Mouse (Mus musculus) MEL (cell line): ENCODE data around the gene Shroom1. TPM values are rescaled to one million over a fixed set of nuclear protein-coding genes. Genes with fewer than 3 reads are reported as not detected.

Experiments used
- DNase-seq: peaks from one replicate; pipeline ENCODE4 v3.0.0; 2011; ENCODE audit warnings: low read depth, low spot score
- H3K27ac ChIP-seq: 2 replicates; pipeline ENCODE4 v1.5.1; 2012; ENCODE audit warnings: low read depth, mild to moderate bottlenecking, control low read depth, low read length, moderate library complexity; ENCODE audit not compliant: control insufficient read depth
- H3K27me3 ChIP-seq, 2 experiments: fragments of 150-350 bp in 1 of 2; sonication (generic) in 1 of 2; 2 replicates each; pipeline ENCODE4 v1.6.1; 2012; ENCODE audit warnings: low read length in 2 of 2, mild to moderate bottlenecking in 2 of 2, improper control_type of control experiment in 1 of 2, moderate library complexity in 1 of 2; ENCODE audit not compliant: insufficient read depth in 2 of 2, control insufficient read depth in 1 of 2
- H3K36me3 ChIP-seq, 2 experiments: 2 replicates each; pipeline ENCODE4 v1.6.1; 2012 to 2014; ENCODE audit warnings: low read length in 2 of 2, improper control_type of control experiment in 1 of 2, inconsistent platforms in 1 of 2, mild to moderate bottlenecking in 1 of 2; ENCODE audit not compliant: insufficient read depth in 2 of 2, control insufficient read depth in 1 of 2
- H3K4me1 ChIP-seq, 2 experiments: fragments of 150-350 bp in 1 of 2; sonication (generic) in 1 of 2; 2 replicates each; pipeline ENCODE4 v1.6.1; 2012; ENCODE audit warnings: low read length in 2 of 2, improper control_type of control experiment in 1 of 2, mild to moderate bottlenecking in 1 of 2; ENCODE audit not compliant: insufficient read depth in 2 of 2, control insufficient read depth in 1 of 2
- H3K4me3 ChIP-seq, 2 experiments: fragments of 150-350 bp in 1 of 2; sonication (generic) in 1 of 2; 2 replicates each; pipeline ENCODE4 v1.5.1; 2012; ENCODE audit warnings: low read depth in 2 of 2, low read length in 2 of 2, mild to moderate bottlenecking in 2 of 2, moderate library complexity in 2 of 2, control low read depth in 1 of 2, improper control_type of control experiment in 1 of 2; ENCODE audit not compliant: control insufficient read depth in 1 of 2, insufficient read depth in 1 of 2
- H3K79me2 ChIP-seq: 2 replicates; pipeline ENCODE4 v1.6.1; 2012; ENCODE audit warnings: mild to moderate bottlenecking, low read length, moderate library complexity; ENCODE audit not compliant: control insufficient read depth, poor library complexity, insufficient read depth
- H3K9ac ChIP-seq: 2 replicates; pipeline ENCODE4 v1.6.1; 2012; ENCODE audit warnings: low read depth, mild to moderate bottlenecking, control low read depth, low read length, moderate library complexity; ENCODE audit not compliant: control insufficient read depth, poor library complexity, severe bottlenecking
- H3K9me3 ChIP-seq: fragments of 150-350 bp; sonication (generic); replicated peaks from 2 replicates; pipeline ENCODE4 v1.6.1; 2012; ENCODE audit warnings: mild to moderate bottlenecking, low read length, improper control_type of control experiment, moderate library complexity; ENCODE audit not compliant: insufficient read depth
- BHLHE40 ChIP-seq: IDR thresholded peaks from 2 replicates; pipeline ENCODE4 v1.6.1; 2012; ENCODE audit warnings: low read depth, mild to moderate bottlenecking, inconsistent platforms, low read length, improper control_type of control experiment, borderline replicate concordance
- CTCF ChIP-seq, 3 experiments: IDR thresholded peaks in 2 of 3; conservative IDR thresholded peaks in 1 of 3; 2 replicates each; pipeline ENCODE4 v1.5.1; 2011 to 2012; ENCODE audit warnings: low read length in 3 of 3, low read depth in 2 of 3, mild to moderate bottlenecking in 2 of 3, improper control_type of control experiment in 1 of 3, inconsistent platforms in 1 of 3, mixed read lengths in 1 of 3, moderate library complexity in 1 of 3; ENCODE audit not compliant: control insufficient read depth in 1 of 3, insufficient read depth in 1 of 3, poor library complexity in 1 of 3, severe bottlenecking in 1 of 3
- E2F4 ChIP-seq: IDR thresholded peaks from 2 replicates; pipeline ENCODE4 v1.6.1; 2011; ENCODE audit warnings: low read depth, low read length, improper control_type of control experiment, borderline replicate concordance
- ELF1 ChIP-seq: IDR thresholded peaks from 2 replicates; pipeline ENCODE4 v1.6.1; 2014; ENCODE audit warnings: low read depth, mild to moderate bottlenecking, inconsistent platforms, low read length, improper control_type of control experiment, moderate library complexity
- EP300 ChIP-seq, 2 experiments: IDR thresholded peaks; 2 replicates each; pipeline ENCODE4 v1.6.1; 2011; ENCODE audit warnings: improper control_type of control experiment in 2 of 2, low read length in 2 of 2, low read depth in 1 of 2, mild to moderate bottlenecking in 1 of 2
- ETS1 ChIP-seq: IDR thresholded peaks from 2 replicates; pipeline ENCODE4 v1.6.1; 2012; ENCODE audit warnings: low read depth, mild to moderate bottlenecking, inconsistent platforms, low read length, improper control_type of control experiment, moderate library complexity
- GABPA ChIP-seq: IDR thresholded peaks from 2 replicates; pipeline ENCODE4 v1.6.1; 2012; ENCODE audit warnings: low read depth, mild to moderate bottlenecking, inconsistent platforms, low read length, improper control_type of control experiment, moderate library complexity
- GATA1 ChIP-seq: IDR thresholded peaks from 2 replicates; pipeline ENCODE4 v1.6.1; 2011; ENCODE audit warnings: low read depth, low read length, improper control_type of control experiment
- HCFC1 ChIP-seq: IDR thresholded peaks from 2 replicates; pipeline ENCODE4 v1.6.1; 2012; ENCODE audit warnings: low read depth, mild to moderate bottlenecking, inconsistent platforms, low read length, improper control_type of control experiment, moderate library complexity
- KAT2A ChIP-seq: conservative IDR thresholded peaks from 2 replicates; pipeline ENCODE4 v1.6.1; 2012; ENCODE audit warnings: low read depth, low read length, improper control_type of control experiment, inconsistent platforms
- MAFK ChIP-seq: IDR thresholded peaks from 2 replicates; pipeline ENCODE4 v1.6.1; 2011; ENCODE audit warnings: low read depth, mild to moderate bottlenecking, low read length, improper control_type of control experiment, borderline replicate concordance
- MAZ ChIP-seq: IDR thresholded peaks from 2 replicates; pipeline ENCODE4 v1.6.1; 2012; ENCODE audit warnings: low read depth, mild to moderate bottlenecking, inconsistent platforms, low read length, improper control_type of control experiment
- MEF2A ChIP-seq: IDR thresholded peaks from 2 replicates; pipeline ENCODE4 v1.6.1; 2014; ENCODE audit warnings: low read depth, mild to moderate bottlenecking, inconsistent platforms, low read length, improper control_type of control experiment; ENCODE audit not compliant: poor library complexity, insufficient replicate concordance, severe bottlenecking; ENCODE audit errors: extremely low read depth
- MXI1 ChIP-seq: IDR thresholded peaks from 2 replicates; pipeline ENCODE4 v1.6.1; 2011; ENCODE audit warnings: mild to moderate bottlenecking, low read depth, low read length, improper control_type of control experiment
- MYC ChIP-seq: IDR thresholded peaks from 2 replicates; pipeline ENCODE4 v1.6.1; 2011; ENCODE audit warnings: low read depth, mild to moderate bottlenecking, low read length, improper control_type of control experiment, moderate library complexity
- NELFE ChIP-seq: IDR thresholded peaks from 2 replicates; pipeline ENCODE4 v1.6.1; 2011; ENCODE audit warnings: low read depth, low read length, improper control_type of control experiment
- POLR2A ChIP-seq, 2 experiments: IDR thresholded peaks; 2 replicates each; pipeline ENCODE4 v1.6.1; 2011 to 2012; ENCODE audit warnings: low read length in 2 of 2, mild to moderate bottlenecking in 2 of 2, control low read depth in 1 of 2, improper control_type of control experiment in 1 of 2, low read depth in 1 of 2, moderate library complexity in 1 of 2; ENCODE audit not compliant: control insufficient read depth in 1 of 2, insufficient read depth in 1 of 2, poor library complexity in 1 of 2
- RAD21 ChIP-seq: IDR thresholded peaks from 2 replicates; pipeline ENCODE4 v1.6.1; 2011; ENCODE audit warnings: mild to moderate bottlenecking, low read depth, low read length, improper control_type of control experiment
- RCOR1 ChIP-seq: IDR thresholded peaks from 2 replicates; pipeline ENCODE4 v1.6.1; 2012; ENCODE audit warnings: low read depth, mild to moderate bottlenecking, inconsistent platforms, low read length, improper control_type of control experiment
- SIN3A ChIP-seq: IDR thresholded peaks from 2 replicates; pipeline ENCODE4 v1.6.1; 2012; ENCODE audit warnings: low read length, improper control_type of control experiment, inconsistent platforms
- SMC3 ChIP-seq: IDR thresholded peaks from 2 replicates; pipeline ENCODE4 v1.6.1; 2011; ENCODE audit warnings: low read depth, low read length, improper control_type of control experiment
- TAL1 ChIP-seq: IDR thresholded peaks from 2 replicates; pipeline ENCODE4 v1.6.1; 2012; ENCODE audit warnings: mild to moderate bottlenecking, inconsistent platforms, low read length, moderate library complexity, mixed read lengths
- TCF12 ChIP-seq: IDR thresholded peaks from 2 replicates; pipeline ENCODE4 v1.6.1; 2014; ENCODE audit warnings: low read depth, mild to moderate bottlenecking, inconsistent platforms, low read length, improper control_type of control experiment, moderate library complexity
- ZC3H11A ChIP-seq: IDR thresholded peaks from 2 replicates; pipeline ENCODE4 v1.6.1; 2012; ENCODE audit warnings: low read depth, mild to moderate bottlenecking, inconsistent platforms, low read length, improper control_type of control experiment
- ZKSCAN1 ChIP-seq: IDR thresholded peaks from 2 replicates; pipeline ENCODE4 v1.6.1; 2012; ENCODE audit warnings: low read depth, mild to moderate bottlenecking, inconsistent platforms, low read length, improper control_type of control experiment, moderate library complexity
- ZMIZ1 ChIP-seq: IDR thresholded peaks from 2 replicates; pipeline ENCODE4 v1.6.1; 2012; ENCODE audit warnings: low read depth, mild to moderate bottlenecking, inconsistent platforms, low read length, improper control_type of control experiment, moderate library complexity
- ZNF384 ChIP-seq: IDR thresholded peaks from 2 replicates; pipeline ENCODE4 v1.6.1; 2012; ENCODE audit warnings: low read depth, mild to moderate bottlenecking, inconsistent platforms, low read length, improper control_type of control experiment
- polyA plus RNA-seq, 2 experiments: library from polyadenylated mRNA; stranded (reverse) in 1 of 2; unstranded in 1 of 2; fragments of >175 nt in 1 of 2; fragments of >200 nt in 1 of 2; gene quantifications; 2 replicates each; pipeline versions ENCODE4 v1.2.1 to v1.2.4; 2012; ENCODE audit warnings: low replicate concordance in 2 of 2, low read depth in 1 of 2; ENCODE audit not compliant: insufficient read length in 2 of 2, insufficient read depth in 1 of 2, missing spikeins in 1 of 2
- total RNA-seq: library from RNA; depleted of rRNA; stranded (reverse); fragments of 300-350 nt; gene quantifications from 2 replicates; pipeline ENCODE4 v1.2.3, GENCODE M21; 2012

Gene Shroom1
- total and polyA plus RNA-seq, 3 experiments = 0.19 TPM; not detected in 2

DNA sequence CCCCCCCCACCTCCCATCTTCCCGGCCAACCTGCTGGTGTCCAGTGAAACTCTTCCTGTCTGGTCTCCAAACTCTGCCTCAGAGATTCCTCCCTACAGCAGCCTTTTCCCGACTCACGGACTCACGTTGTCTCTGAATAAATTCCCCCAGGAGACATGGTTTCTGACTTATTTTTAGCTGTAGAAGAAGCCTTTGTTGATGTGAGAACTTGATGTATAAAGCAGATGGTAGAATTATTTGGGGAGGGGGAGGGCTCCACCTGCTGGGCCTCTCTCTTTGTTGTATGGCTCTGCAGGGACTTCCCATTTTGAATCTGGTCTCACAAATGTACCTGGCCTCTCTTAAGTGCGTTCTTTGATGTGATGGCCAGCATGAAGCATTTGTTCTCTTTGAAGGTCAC, 53.3 kb downstream of the Shroom1 start:
- H3K79me2 ChIP-seq = no peaks in the 10 kb centered on the region
- H3K4me3 ChIP-seq = no peak overlapping the region
- H3K9me3 ChIP-seq = no peaks in the 10 kb centered on the region
- no peak overlapping the region for H3K9ac ChIP-seq
- H3K27me3 ChIP-seq = 0 out of 4 replicates have a peak, but pooled peaks cover 0 to 2% of the 10 kb centered on the region in 2 experiments
- no peak for TF ChIP-seq MAFK
- no peak; a peak in 1 of 6 replicates for TF ChIP-seq CTCF (IDR thresholded peaks at IDR 0.05 in 2 of 3, conservative IDR thresholded peaks at IDR 0.05 in 1 of 3; ENCODE audit: control insufficient read depth in 1 of 3, insufficient read depth in 1 of 3, low read depth in 2 of 3, low read length in 3 of 3, poor library complexity in 1 of 3, severe bottlenecking in 1 of 3)
- TF ChIP-seq POLR2A (IDR thresholded peaks at IDR 0.05; ENCODE audit: control insufficient read depth in 1 of 2, insufficient read depth in 1 of 2, low read depth in 1 of 2, low read length in 2 of 2, poor library complexity in 1 of 2) = no peak
- no peak for TF ChIP-seq MEF2A
- TF ChIP-seq ETS1 = no peak
- TF ChIP-seq GABPA = no peak
- no peak for TF ChIP-seq ZNF384
- no peak for TF ChIP-seq SIN3A
- TF ChIP-seq ZKSCAN1 = no peak
- no peak for TF ChIP-seq RCOR1
- no peak for TF ChIP-seq TAL1
- TF ChIP-seq BHLHE40 = no peak
- no peak for TF ChIP-seq E2F4
- TF ChIP-seq ZMIZ1 = no peak
- no peak for TF ChIP-seq SMC3
- TF ChIP-seq ZC3H11A = no peak
- TF ChIP-seq ELF1 = no peak
- no peak for TF ChIP-seq MAZ
- 0 out of 4 replicates have a peak, but pooled peaks cover 0 to 2% of the 10 kb centered on the region in 2 experiments for H3K36me3 ChIP-seq
- no peak for DNase-seq
- H3K4me1 ChIP-seq = peaks cover 0 to 7% of the 10 kb centered on the region in 2 experiments; a peak in 1 of 4 replicates
- no peak overlapping the region for H3K27ac ChIP-seq

GRCm38 (mm10) chr11:53516775-53517627, 60.0 kb downstream of the Shroom1 start:
- Histone ChIP-seq H3K9me3 (no peaks in the 10 kb centered on the region), H3K27me3 (no peaks in the 10 kb centered on the region), H3K9ac (peak overlapping the region; percentile 95), H3K79me2 (peaks cover 27% of the 10 kb centered on the region), H3K27ac (peak overlapping the region; percentile 98), H3K4me1 (peaks cover 13 to 24% of the 10 kb centered on the region in 2 experiments), H3K4me3 (peak overlapping the region; percentile 42 to 55), H3K36me3 (peaks cover 0 to 24% of the 10 kb centered on the region in 2 experiments; a peak in 2 of 4 replicates)
- DNase-seq = peak; percentile 86
- TF ChIP-seq GATA1 (peak; percentile 59), ETS1 (peak; percentile 57), E2F4 (no peak), RAD21 (no peak), ELF1 (no peak), EP300 (IDR thresholded peaks at IDR 0.05; ENCODE audit: low read depth in 1 of 2, low read length in 2 of 2) (peak; percentile 11 to 48; a peak in 1 of 4 replicates), MYC (no peak), POLR2A (IDR thresholded peaks at IDR 0.05; ENCODE audit: control insufficient read depth in 1 of 2, insufficient read depth in 1 of 2, low read depth in 1 of 2, low read length in 2 of 2, poor library complexity in 1 of 2) (peak in 1 of 2 experiments; percentile 57; a peak in 2 of 4 replicates), BHLHE40 (peak; percentile 6; the same call in 1 of the 2 replicates), MAFK (no peak), HCFC1 (peak; percentile 11; the same call in 1 of the 2 replicates), SMC3 (no peak), MXI1 (peak; percentile 5; the same call in 1 of the 2 replicates), SIN3A (peak; percentile 55; the same call in 1 of the 2 replicates), NELFE (0 out of 2 replicates have a peak, but pooled peaks have one; percentile 27), RCOR1 (peak; percentile 39; the same call in 1 of the 2 replicates), TCF12 (peak; percentile 45; the same call in 1 of the 2 replicates), KAT2A (0 out of 2 replicates have a peak, but pooled peaks have one; percentile 5), MAZ (no peak)
